ENCODE assay signal across 30 mouse cellular contexts in genomic region chr4:70032497-70032896, GRCm38 (mm10).
"Had no signal": no experiment of that assay in that cellular context is flagged by ENCODE, and none has a peak within 500 bp of the region (broad histone marks: within the 10 kb centered on the region; RNA-seq: fewer than 3 reads in every experiment).

No protein-coding gene starts in this region.

- H3K4me1 ChIP-seq: limb, embryonic 10.5 days; limb, embryonic 12.5 days; limb, embryonic 13.5 days; limb, embryonic 15.5 days; liver, embryonic 12.5 days; liver, embryonic 13.5 days; liver, embryonic 15.5 days; lung, embryonic 15.5 days; megakaryocyte, embryonic 14.5 days; midbrain, embryonic 12.5 days; midbrain, embryonic 13.5 days; midbrain, embryonic 15.5 days; neural tube, embryonic 12.5 days had no signal

- H3K9ac ChIP-seq: limb, embryonic 12.5 days; limb, embryonic 13.5 days; limb, embryonic 15.5 days; liver, embryonic 12.5 days; liver, embryonic 13.5 days; liver, embryonic 14.5 days; liver, embryonic 15.5 days; liver, postnatal 0 days; lung, embryonic 14.5 days; lung, embryonic 15.5 days; midbrain, embryonic 12.5 days; midbrain, embryonic 13.5 days; midbrain, embryonic 15.5 days; neural tube, embryonic 12.5 days had no signal

- H3K27me3 ChIP-seq: limb, embryonic 12.5 days; limb, embryonic 13.5 days; limb, embryonic 15.5 days; liver, embryonic 12.5 days; liver, embryonic 13.5 days; liver, embryonic 15.5 days; lung, embryonic 15.5 days; megakaryocyte, embryonic 14.5 days; midbrain, embryonic 12.5 days; midbrain, embryonic 13.5 days; midbrain, embryonic 15.5 days; neural tube, embryonic 12.5 days had no signal

- H3K27ac ChIP-seq: limb, embryonic 10.5 days; limb, embryonic 12.5 days; limb, embryonic 13.5 days; limb, embryonic 15.5 days; liver, embryonic 12.5 days; liver, embryonic 13.5 days; liver, embryonic 14.5 days; liver, embryonic 15.5 days; lung, embryonic 15.5 days; macrophage; midbrain, embryonic 12.5 days; midbrain, embryonic 13.5 days; midbrain, embryonic 15.5 days; neural tube, embryonic 12.5 days had no signal

- ATAC-seq: liver, embryonic 12.5 days; liver, postnatal 0 days; lung, postnatal 0 days; midbrain, embryonic 13.5 days; midbrain, embryonic 15.5 days; midbrain, embryonic 16.5 days had no signal

- H3K9me3 ChIP-seq: limb, embryonic 10.5 days; limb, embryonic 12.5 days; limb, embryonic 13.5 days; limb, embryonic 15.5 days; liver, embryonic 12.5 days; liver, embryonic 13.5 days; liver, embryonic 15.5 days; lung, embryonic 15.5 days; megakaryocyte, embryonic 14.5 days; midbrain, embryonic 12.5 days; midbrain, embryonic 13.5 days; midbrain, embryonic 15.5 days; neural tube, embryonic 12.5 days had no signal

- DNase-seq: liver; liver, embryonic 13.5 days; liver, postnatal 0 days; lung, adult 18-20 months; lung, adult 2 months; lung, embryonic 14.5 days; lung, postnatal 10 days; lung, postnatal 14 days; lung, postnatal 36 days; lung, postnatal 4 days; midbrain, embryonic 14.5 days had no signal

- H3K36me3 ChIP-seq: limb, embryonic 10.5 days; limb, embryonic 12.5 days; limb, embryonic 13.5 days; limb, embryonic 15.5 days; liver, embryonic 12.5 days; liver, embryonic 13.5 days; liver, embryonic 15.5 days; lung, embryonic 15.5 days; midbrain, embryonic 12.5 days; midbrain, embryonic 13.5 days; midbrain, embryonic 15.5 days; neural tube, embryonic 12.5 days had no signal

- H3K4me3 ChIP-seq: limb, embryonic 10.5 days; limb, embryonic 12.5 days; limb, embryonic 13.5 days; limb, embryonic 15.5 days; liver, embryonic 12.5 days; liver, embryonic 13.5 days; liver, embryonic 15.5 days; lung, embryonic 15.5 days; megakaryocyte, embryonic 14.5 days; midbrain, embryonic 12.5 days; midbrain, embryonic 13.5 days; midbrain, embryonic 15.5 days; myocyte; neural tube, embryonic 12.5 days had no signal

- H3K4me2 ChIP-seq: limb, embryonic 12.5 days; limb, embryonic 13.5 days; limb, embryonic 15.5 days; liver, embryonic 11.5 days; liver, embryonic 12.5 days; liver, embryonic 13.5 days; liver, embryonic 15.5 days; lung, embryonic 14.5 days; lung, embryonic 15.5 days; midbrain, embryonic 11.5 days; midbrain, embryonic 12.5 days; midbrain, embryonic 13.5 days; midbrain, embryonic 15.5 days; neural tube, embryonic 12.5 days had no signal
